Mouse (Mus musculus) retina, postnatal 1 day (tissue): ENCODE measurements around the gene Foxq1.

ENCODE experiments used
- DNase-seq: peaks from one replicate; pipeline ENCODE4 v3.0.0-alpha.2; 2012

Foxq1 gene

GRCm38 (mm10) chr13:31574627-31575026 is 18.7 kb downstream of the Foxq1 start:
- DNase-seq = no peak

GRCm38 (mm10) chr13:31576696-31577095 is 20.8 kb downstream of the Foxq1 start:
- no peak for DNase-seq

- DNase-seq = no peak
Observed at GRCm38 (mm10) chr13:31577576-31577975, 21.6 kb downstream of the Foxq1 start.

GRCm38 (mm10) chr13:31578389-31578788 is 22.5 kb downstream of the Foxq1 start:
- DNase-seq = no peak

GRCm38 (mm10) chr13:31579866-31580265 is 23.9 kb downstream of the Foxq1 start:
- DNase-seq = no peak

- no peak for DNase-seq
Observed at GRCm38 (mm10) chr13:31587341-31587740, 31.4 kb downstream of the Foxq1 start.

- no peak for DNase-seq
Observed at GRCm38 (mm10) chr13:31599576-31599975, 43.6 kb downstream of the Foxq1 start.

GRCm38 (mm10) chr13:31603964-31604363 is 48.0 kb downstream of the Foxq1 start:
- no peak for DNase-seq
